Mouse (Mus musculus) CD4-positive, CD25-positive, alpha-beta regulatory T cell, adult 2 months (primary cell): ENCODE measurements at regions not wholly inside any gene's neighbourhood (a gene's known extent, or its start where the extent isn't known, plus 50 kb on each side); places are given as distances from the start of the nearest gene placed in this dataset.

ENCODE experiments used
- DNase-seq: peaks from one replicate; pipeline ENCODE4 v3.0.0-alpha.2; 2012; ENCODE audit warnings: low read depth, low spot score

DNA sequence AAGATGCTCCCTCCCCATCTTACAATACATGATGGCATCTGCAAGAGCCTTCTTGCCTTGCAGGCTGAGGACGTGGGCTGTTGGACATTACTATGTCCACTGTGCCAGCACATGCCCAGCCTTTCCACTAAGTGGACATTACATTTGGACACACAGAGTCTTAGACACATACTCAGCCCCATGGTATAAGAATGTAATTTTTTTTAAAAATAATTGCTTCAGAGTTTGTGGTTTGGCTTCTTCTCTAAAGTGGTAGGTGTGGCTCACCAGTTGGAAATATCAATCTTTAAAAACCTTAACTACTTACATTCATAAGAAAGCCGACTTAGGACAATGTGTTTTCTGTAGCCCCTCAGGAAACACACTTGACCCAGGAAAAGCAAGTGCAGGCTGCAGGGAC is 299.7 kb upstream of the Thbs1 start:
- DNase-seq, result no peak

GRCm38 (mm10) chr2:117819701-117820225 is 291.9 kb upstream of the Thbs1 start:
- DNase-seq, result no peak

GRCm38 (mm10) chr2:117820708-117821107 is 291.0 kb upstream of the Thbs1 start:
- no peak for DNase-seq

- no peak for DNase-seq
Observed at GRCm38 (mm10) chr2:117825088-117825487, 286.6 kb upstream of the Thbs1 start.

DNA sequence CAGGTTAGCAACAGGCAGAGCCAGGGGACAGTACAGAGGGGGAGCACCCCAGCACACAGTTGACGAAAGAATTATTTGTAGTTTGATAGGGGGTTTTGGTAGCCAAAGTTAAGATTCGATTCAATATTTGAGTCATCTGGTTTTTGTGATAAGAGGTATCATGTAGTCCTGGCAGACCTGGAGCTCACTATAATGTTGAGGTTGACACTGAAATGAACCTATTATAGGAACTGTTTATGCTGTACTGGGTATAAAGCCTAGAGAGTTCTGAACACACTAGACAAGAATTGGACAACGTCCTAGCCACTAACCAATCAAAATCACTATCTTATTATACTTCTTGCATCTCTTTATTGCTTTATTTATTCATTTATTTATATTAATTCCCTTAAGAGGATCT is 284.4 kb upstream of the Thbs1 start:
- no peak for DNase-seq

GRCm38 (mm10) chr2:117838387-117838786 is 273.3 kb upstream of the Thbs1 start:
- no peak for DNase-seq

DNA sequence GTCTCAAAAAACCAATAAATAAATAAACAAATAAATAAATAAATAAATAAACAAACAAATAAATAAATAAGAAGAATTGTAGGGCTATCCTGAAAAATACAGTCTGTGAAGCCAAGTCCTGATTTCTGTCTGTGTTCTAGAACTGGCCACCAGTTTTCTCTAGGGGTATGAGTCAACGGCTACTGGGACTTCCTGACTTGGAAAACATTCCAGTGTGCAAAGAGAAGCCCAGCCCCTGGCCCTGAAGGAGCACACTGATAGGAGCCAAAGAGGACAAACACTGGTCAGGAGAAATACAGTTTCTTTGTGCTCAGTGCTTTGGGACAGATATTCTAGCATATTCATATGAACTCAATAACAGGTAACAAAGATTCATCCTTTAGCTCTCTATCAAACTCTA is 271.3 kb upstream of the Thbs1 start:
- no peak for DNase-seq

GRCm38 (mm10) chr2:117842309-117842986 is 269.2 kb upstream of the Thbs1 start:
- DNase-seq, result no peak

DNA sequence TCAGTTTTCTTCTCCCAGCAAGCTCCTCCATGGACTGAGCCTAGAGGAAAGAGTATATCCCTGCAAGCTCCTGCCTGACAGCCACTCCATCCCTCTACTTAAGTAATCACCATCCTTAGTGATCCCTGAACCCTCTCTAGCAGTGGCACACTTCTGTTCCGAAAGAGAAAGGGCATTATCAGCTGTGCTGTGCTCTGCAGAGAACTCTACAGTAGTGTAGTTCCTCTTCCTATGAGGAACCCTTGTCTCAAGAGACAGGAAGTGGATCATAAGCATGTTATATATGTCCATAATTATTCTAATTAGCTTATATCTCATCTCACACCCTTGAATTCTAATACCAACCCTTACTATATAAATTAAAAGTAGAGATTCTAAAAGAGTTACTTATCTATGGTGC is 259.2 kb upstream of the Thbs1 start:
- no peak for DNase-seq

DNA sequence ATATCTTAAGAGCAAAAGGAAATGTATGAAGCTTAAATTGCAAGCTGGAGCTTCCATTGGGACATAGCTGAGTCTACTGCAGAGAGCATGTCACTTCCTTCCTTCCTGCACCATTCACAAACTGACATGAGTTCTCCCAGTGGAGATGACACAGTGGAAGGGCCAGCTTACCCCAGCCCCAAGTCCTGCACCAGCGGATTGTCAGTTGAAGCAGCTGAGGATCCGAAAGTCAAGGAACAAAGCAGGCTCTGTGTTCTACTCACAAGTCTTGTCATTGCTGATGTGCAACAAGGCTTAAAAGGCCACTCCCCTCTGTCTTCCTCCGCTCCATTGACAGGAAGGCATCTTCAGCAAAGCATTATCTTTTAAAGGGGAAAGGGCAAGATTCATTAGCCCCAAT is 249.4 kb upstream of the Thbs1 start:
- DNase-seq, result no peak

- no peak for DNase-seq
Observed at GRCm38 (mm10) chr2:117865119-117865518, 246.6 kb upstream of the Thbs1 start.

DNA sequence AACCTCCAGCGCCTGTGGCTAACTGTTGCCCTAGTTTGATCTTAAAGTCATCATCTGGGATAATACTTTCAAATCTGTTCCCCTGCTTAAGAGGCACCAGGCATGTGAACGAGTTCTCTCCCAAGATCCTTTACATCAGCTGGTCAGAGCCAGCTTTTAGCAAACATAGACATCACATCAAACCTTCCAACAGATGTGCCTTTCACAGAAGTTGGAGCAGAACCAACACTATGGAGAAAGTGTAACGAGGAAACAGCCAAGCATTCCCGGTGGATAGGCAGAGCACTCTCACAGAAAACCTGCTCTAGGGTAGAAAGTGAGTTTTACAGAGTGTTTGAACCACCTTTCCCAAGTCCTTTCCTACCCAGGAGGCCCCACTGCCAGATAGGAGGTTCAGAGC is 244.7 kb upstream of the Thbs1 start:
- no peak for DNase-seq

DNA sequence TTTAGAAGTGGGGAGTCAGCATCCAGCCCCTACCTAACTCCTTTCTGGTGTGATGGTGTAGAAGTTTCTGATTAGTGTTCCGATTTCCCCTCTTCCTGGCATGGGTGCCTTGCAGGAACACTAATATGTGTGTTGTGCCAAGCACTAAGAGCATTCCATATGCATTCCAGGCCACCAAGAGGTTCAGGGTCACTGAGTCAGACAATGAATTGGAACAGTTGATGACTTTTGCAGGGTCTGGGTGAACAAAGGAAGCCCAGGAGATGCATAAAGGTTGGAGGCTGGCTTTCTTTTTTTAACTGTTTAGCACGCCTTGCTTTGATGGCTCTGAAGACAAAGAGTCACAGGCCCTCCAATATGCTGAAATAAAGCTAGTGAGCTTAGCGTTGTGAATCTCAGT is 244.3 kb upstream of the Thbs1 start:
- DNase-seq, result no peak

GRCm38 (mm10) chr2:117868857-117869256 is 242.8 kb upstream of the Thbs1 start:
- no peak for DNase-seq

GRCm38 (mm10) chr2:117871507-117872282 is 240.0 kb upstream of the Thbs1 start:
- DNase-seq, result no peak

DNA sequence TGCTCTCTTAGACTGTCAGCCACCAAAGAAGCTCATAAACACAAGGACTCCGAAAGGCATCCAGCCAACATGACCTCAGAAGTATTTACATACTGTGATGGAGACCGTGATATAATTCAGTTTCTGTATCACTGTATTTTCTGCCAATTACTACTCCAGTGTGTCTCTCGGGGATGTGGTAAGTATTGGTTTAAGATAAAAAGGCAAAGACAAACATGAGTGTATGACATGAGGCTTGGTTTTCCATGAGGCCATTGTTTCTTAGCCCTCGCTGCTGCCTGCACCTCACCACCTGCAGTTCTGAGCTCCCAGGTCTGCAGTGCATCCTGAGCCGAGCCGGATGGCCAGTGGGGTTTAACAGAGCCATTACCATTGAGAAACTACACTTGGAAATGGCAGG is 233.9 kb upstream of the Thbs1 start:
- DNase-seq, result no peak

DNA sequence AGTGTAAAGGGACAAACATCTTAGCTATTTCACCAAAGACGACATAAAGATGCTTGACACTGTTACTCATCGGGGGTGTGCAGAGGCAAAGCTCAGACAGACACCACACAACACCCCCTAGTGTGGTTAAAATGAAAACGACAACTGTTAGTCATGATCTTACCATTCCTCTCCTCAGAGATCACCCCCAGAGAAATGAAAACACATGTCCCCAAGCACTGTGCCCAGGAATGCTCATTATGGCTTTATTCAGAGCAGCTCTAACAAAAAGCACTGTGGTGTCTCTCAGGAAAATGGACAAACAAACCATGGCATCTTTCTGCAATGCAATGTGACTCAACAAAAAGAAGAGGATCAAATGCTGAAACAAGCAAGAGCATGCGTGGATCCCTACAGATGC is 229.5 kb upstream of the Thbs1 start:
- DNase-seq, result no peak

DNA sequence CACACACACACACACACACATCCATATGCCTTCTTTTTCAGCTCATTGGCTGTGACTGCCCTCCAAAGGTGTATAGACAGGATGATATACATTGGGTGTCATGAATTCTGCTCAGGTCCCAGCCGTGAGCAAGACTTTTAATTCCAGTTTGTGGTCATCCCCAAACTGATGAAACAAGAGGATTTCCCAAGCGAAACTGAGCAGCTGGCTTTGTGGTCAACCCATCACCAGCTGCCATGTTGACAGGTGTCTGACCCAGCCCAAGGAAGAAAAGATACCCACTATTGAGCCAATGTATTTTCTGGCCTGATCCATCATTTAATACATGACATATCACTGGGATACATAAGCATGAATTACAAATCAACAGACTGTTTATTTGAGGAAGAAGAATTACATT is 228.8 kb upstream of the Thbs1 start:
- no peak for DNase-seq

DNA sequence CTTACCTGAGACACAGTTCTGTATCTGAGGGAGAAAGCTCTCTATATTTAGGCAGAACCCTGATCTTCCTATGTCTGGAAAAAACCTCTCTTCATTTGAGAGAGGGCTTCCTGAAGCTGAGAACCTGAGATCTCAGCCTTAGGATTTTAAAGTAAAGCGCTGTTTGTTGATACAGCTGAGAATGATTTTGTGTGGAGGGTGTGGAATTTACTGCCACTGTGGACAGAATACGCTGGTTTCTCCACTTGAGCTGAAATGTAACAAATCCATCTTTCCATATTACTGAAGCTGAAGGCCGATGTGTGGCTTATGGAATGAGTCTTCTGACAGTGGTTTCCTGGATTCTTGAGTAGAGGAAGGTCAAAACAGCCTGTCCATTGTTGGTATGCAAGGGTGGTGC is 225.2 kb upstream of the Thbs1 start:
- no peak for DNase-seq

DNA sequence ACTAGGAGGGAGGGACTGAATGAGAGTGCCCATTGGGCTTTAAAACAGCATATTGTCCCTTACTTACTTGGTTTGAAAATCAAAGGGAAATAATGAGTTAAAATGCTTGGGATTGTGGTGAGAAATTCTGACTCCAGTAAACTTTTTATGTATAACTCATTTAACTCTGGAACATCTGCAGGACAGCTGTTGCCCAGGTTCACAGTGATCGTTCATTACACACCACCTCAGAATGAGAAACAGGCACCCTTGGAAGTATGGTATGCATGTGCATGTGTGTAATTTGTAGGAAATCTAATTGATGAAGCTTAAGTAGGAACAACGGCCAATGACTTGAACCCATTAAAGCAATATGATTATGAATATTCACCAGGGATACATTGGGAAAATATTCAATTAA is 210.4 kb upstream of the Thbs1 start:
- DNase-seq, result no peak

DNA sequence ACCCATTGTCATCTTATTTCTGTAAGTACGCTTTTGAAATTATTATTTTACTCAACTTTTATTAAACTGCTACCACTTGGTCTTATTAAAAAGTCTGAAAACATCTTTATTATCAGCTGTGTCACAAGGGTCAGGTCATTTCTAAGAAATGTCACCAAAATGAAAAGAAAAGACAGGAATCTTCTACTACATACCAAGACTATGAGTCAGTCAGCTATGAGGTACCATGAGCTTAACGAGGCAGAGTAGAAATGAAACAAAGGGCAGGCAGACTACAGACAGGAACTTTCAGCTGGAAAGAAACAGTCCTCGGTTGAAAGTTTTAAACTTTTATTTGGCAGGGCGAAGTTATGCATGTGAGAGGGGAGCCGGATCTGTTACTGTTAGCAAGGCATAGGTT is 208.8 kb upstream of the Thbs1 start:
- no peak for DNase-seq

GRCm38 (mm10) chr2:117903705-117904104 is 208.0 kb upstream of the Thbs1 start:
- DNase-seq, result no peak

DNA sequence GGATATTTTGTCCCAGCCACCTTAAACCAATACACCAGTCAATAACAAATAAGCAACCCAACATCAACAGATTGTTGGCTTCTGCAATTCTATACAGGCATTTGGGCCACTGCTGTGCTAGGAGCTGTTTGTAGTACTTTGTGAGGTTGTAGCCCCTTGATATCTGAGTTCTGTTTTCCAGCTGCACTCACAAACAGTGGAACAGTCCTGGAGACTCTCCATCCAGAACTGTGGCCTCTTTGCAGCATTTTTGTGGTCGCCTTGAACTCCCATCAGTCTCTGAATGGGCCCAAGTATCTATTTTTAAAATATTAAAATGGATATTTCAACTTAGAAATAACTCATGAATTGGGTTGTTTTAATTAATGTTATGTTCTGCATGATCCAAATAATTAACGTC is 205.2 kb upstream of the Thbs1 start:
- no peak for DNase-seq
